Mouse (Mus musculus): ENCODE results near the gene Tapbpl. TPM values are rescaled to one million over a fixed set of nuclear protein-coding genes. Genes with fewer than 3 reads are reported as not detected.

Tapbpl gene
- total RNA-seq, 2 experiments from 2014 or later = 3.7 to 4.9 TPM

- no peak for DNase-seq (ENCODE audit: low spot score in 2 of 2)
- intact Hi-C loops (cut with DNase I) = no loop called here
Observed at GRCm38 (mm10) chr6:125244551-125244950, 12.9 kb upstream of the Tapbpl start.

- no peak for DNase-seq (ENCODE audit: low spot score in 2 of 2)
- intact Hi-C loops (cut with DNase I) = no loop called here
Observed at GRCm38 (mm10) chr6:125241566-125241965, 9.9 kb upstream of the Tapbpl start.

- intact Hi-C loops (cut with DNase I) = no loop called here
- DNase-seq (ENCODE audit: low spot score in 2 of 2) = no peak
Observed at GRCm38 (mm10) chr6:125240617-125241016, 9.0 kb upstream of the Tapbpl start.

- no peak for DNase-seq (ENCODE audit: low spot score in 2 of 2)
Observed at GRCm38 (mm10) chr6:125239547-125239946, 7.9 kb upstream of the Tapbpl start.

GRCm38 (mm10) chr6:125238396-125238795 lies 6.7 kb upstream of the Tapbpl start:
- no peak for DNase-seq (ENCODE audit: low spot score in 2 of 2)
- intact Hi-C loops (cut with DNase I) = no loop called here

More at GRCm38 (mm10) chr6:125239547-125239946, 7.9 kb upstream of the Tapbpl start:
- intact Hi-C loops (cut with DNase I) = no loop called here

GRCm38 (mm10) chr6:125237421-125237820 lies 5.8 kb upstream of the Tapbpl start:
- no peak for DNase-seq (ENCODE audit: low spot score in 2 of 2)
- intact Hi-C loops (cut with DNase I) = no loop called here

- no peak for DNase-seq (ENCODE audit: low spot score in 2 of 2)
- intact Hi-C loops (cut with DNase I) = no loop called here
Observed at GRCm38 (mm10) chr6:125236782-125237181, 5.1 kb upstream of the Tapbpl start, which contains the start of gene Cd27. Gene Cd27 (minus strand): TSS chr6:125237010.

GRCm38 (mm10) chr6:125236341-125236740 lies 4.7 kb upstream of the Tapbpl start:
- DNase-seq (ENCODE audit: low spot score in 2 of 2) = no peak
- intact Hi-C loops (cut with DNase I) = no loop called here

GRCm38 (mm10) chr6:125234520-125234828 lies 2.8 kb upstream of the Tapbpl start:
- intact Hi-C loops (cut with DNase I) = no loop called here
- no peak for DNase-seq (ENCODE audit: low spot score in 2 of 2)

GRCm38 (mm10) chr6:125233816-125234519 lies 2.3 kb upstream of the Tapbpl start:
- intact Hi-C loops (cut with DNase I) = no loop called here
- DNase-seq (ENCODE audit: low spot score in 2 of 2) = no peak

- intact Hi-C loops (cut with DNase I) = no loop called here
- no peak for DNase-seq (ENCODE audit: low spot score in 2 of 2)
Observed at GRCm38 (mm10) chr6:125232516-125232915, 856 bp upstream of the Tapbpl start.

- intact Hi-C loops (cut with DNase I) = no loop called here
- DNase-seq (ENCODE audit: low spot score in 2 of 2) = no peak
Observed at GRCm38 (mm10) chr6:125232045-125232437, 381 bp upstream of the Tapbpl start.

GRCm38 (mm10) chr6:125230571-125230970 lies 1.1 kb downstream of the Tapbpl start:
- intact Hi-C loops (cut with DNase I) = no loop called here
- DNase-seq (ENCODE audit: low spot score in 2 of 2) = no peak

GRCm38 (mm10) chr6:125225518-125226115 lies 6.0 kb downstream of the Tapbpl start:
- DNase-seq (ENCODE audit: low spot score in 2 of 2) = peak in 1 of 2 experiments; percentile 50
- intact Hi-C loops (cut with DNase I) = no loop called here

GRCm38 (mm10) chr6:125222577-125222976 lies 9.1 kb downstream of the Tapbpl start:
- intact Hi-C loops (cut with DNase I) = no loop called here
- no peak for DNase-seq (ENCODE audit: low spot score in 2 of 2)

- intact Hi-C loops (cut with DNase I) = no loop called here
- DNase-seq (ENCODE audit: low spot score in 2 of 2) = no peak
Observed at GRCm38 (mm10) chr6:125222146-125222545, 9.5 kb downstream of the Tapbpl start.

- no peak for DNase-seq (ENCODE audit: low spot score in 2 of 2)
- intact Hi-C loops (cut with DNase I) = no loop called here
Observed at GRCm38 (mm10) chr6:125221115-125221745, 10.4 kb downstream of the Tapbpl start.

- intact Hi-C loops (cut with DNase I) = no loop called here
- peak; percentile 38 to 56 for DNase-seq (ENCODE audit: low spot score in 2 of 2)
Observed at GRCm38 (mm10) chr6:125218963-125219362, 12.7 kb downstream of the Tapbpl start.

- DNase-seq (ENCODE audit: low spot score in 2 of 2) = peak; percentile 34 to 40
- intact Hi-C loops (cut with DNase I) = loop anchor here (2.0 kb wide), 1 partner anchor 53 kb away; no protein-coding TSS in a partner anchor
Observed at GRCm38 (mm10) chr6:125217899-125218298, 13.8 kb downstream of the Tapbpl start.

GRCm38 (mm10) chr6:125216898-125217297 lies 14.8 kb downstream of the Tapbpl start:
- intact Hi-C loops (cut with DNase I) = loop anchor here (2.0 kb wide), 1 partner anchor 54 kb away; no protein-coding TSS in a partner anchor
- DNase-seq (ENCODE audit: low spot score in 2 of 2) = no peak
